Mouse (Mus musculus): ENCODE data around the gene Npy5r.

DNA sequence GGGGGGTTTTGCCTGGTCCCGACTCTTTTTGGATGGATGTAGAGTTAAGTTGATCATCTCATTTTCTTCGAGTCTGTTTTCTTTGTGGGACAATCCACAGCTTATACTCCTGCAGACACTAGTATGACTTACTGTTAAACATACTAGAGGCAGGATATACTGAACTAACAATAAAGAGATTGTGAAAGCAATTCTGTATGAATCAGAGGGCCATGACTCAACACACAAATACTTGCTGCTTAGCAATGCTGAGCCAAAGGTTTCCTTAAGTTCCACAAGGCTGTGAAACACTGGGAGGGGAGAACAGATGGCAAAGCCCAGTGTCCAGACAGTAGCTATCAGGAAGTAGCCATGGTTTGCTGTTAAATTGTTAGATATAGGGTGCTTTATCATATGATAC, 6.7 kb downstream of the Npy5r start:
- no peak for TF ChIP-seq GATA1 (IDR thresholded peaks at IDR 0.05; ENCODE audit: low read length)
- TF ChIP-seq TAL1 (IDR thresholded peaks at IDR 0.05; ENCODE audit: low read length), result no peak
